In genomic region chr1:35889731-35890499, GRCm38 (mm10) we compare ENCODE assay signal across 15 mouse cellular contexts.
DNase-seq lines count a peak whose midpoint lies in the region; ATAC-seq and TF ChIP-seq lines count a peak whose summit lies in the region.
"Had no signal": no experiment of that assay in that cellular context is flagged by ENCODE, and none has a peak within 500 bp of the region (broad histone marks: within the 10 kb centered on the region; RNA-seq: fewer than 3 reads in every experiment).

No protein-coding gene starts in this region.

- H3K36me3 ChIP-seq in heart, embryonic 11.5 days (ENCODE audit: control insufficient read depth, insufficient read depth, low read length) = no peaks in the 10 kb centered on the region
- no peaks in the 10 kb centered on the region; the same call in 1 of the 2 replicates for H3K36me3 ChIP-seq in neural tube, embryonic 11.5 days (ENCODE audit: control insufficient read depth, insufficient read depth, low read length)
- H3K36me3 ChIP-seq in megakaryocyte, embryonic 14.5 days (replicated peaks; ENCODE audit: low read length) = peaks cover 27% of the 10 kb centered on the region
- H3K36me3 ChIP-seq: limb, embryonic 15.5 days had no signal

- peaks cover 2% of the 10 kb centered on the region for H3K9me3 ChIP-seq in heart, embryonic 11.5 days (replicated peaks; ENCODE audit: control insufficient read depth, low read length)
- H3K9me3 ChIP-seq in neural tube, embryonic 11.5 days (ENCODE audit: control insufficient read depth, low read length) = no peaks in the 10 kb centered on the region
- H3K9me3 ChIP-seq in megakaryocyte, embryonic 14.5 days = peaks cover 36% of the 10 kb centered on the region
- H3K9me3 ChIP-seq: limb, embryonic 15.5 days had no signal

- no peak overlapping the region for H3K9ac ChIP-seq in heart, embryonic 11.5 days (ENCODE audit: low read depth, low read length)
- H3K9ac ChIP-seq in neural tube, embryonic 11.5 days (ENCODE audit: low read length) = no peak overlapping the region
- H3K9ac ChIP-seq: limb, embryonic 15.5 days had no signal

- no peaks in the 10 kb centered on the region for H3K27me3 ChIP-seq in heart, embryonic 11.5 days (ENCODE audit: control insufficient read depth, insufficient read depth, low read length)
- no peaks in the 10 kb centered on the region for H3K27me3 ChIP-seq in neural tube, embryonic 11.5 days (ENCODE audit: control insufficient read depth, insufficient read depth, low read length)
- H3K27me3 ChIP-seq in megakaryocyte, embryonic 14.5 days (replicated peaks) = peaks cover 5% of the 10 kb centered on the region
- H3K27me3 ChIP-seq: limb, embryonic 15.5 days had no signal

- H3K4me1 ChIP-seq in heart, embryonic 11.5 days (ENCODE audit: control insufficient read depth, insufficient read depth, low read length) = peaks cover 5% of the 10 kb centered on the region; the same call in 1 of the 2 replicates
- H3K4me1 ChIP-seq in neural tube, embryonic 11.5 days (ENCODE audit: control insufficient read depth, insufficient read depth, low read length) = no peaks in the 10 kb centered on the region
- peaks cover 84% of the 10 kb centered on the region for H3K4me1 ChIP-seq in megakaryocyte, embryonic 14.5 days

- ATAC-seq in heart, embryonic 11.5 days (replicated peaks; ENCODE audit: insufficient number of reproducible peaks, low FRiP score, low TSS enrichment) = 0 out of 2 replicates have a peak, but pooled peaks have one; percentile 8
- no peak for ATAC-seq in neural tube, embryonic 11.5 days (ENCODE audit: insufficient read depth, low FRiP score, low TSS enrichment)

- H3K4me2 ChIP-seq in heart, embryonic 11.5 days = no peak overlapping the region
- no peak overlapping the region for H3K4me2 ChIP-seq in neural tube, embryonic 11.5 days (ENCODE audit: low read depth)
- H3K4me2 ChIP-seq: limb, embryonic 15.5 days had no signal

- 52% methylated on average over 19 of the region's 19 CpGs for WGBS in heart, embryonic 11.5 days (ENCODE audit: insufficient replicate concordance)
- WGBS in neural tube, embryonic 11.5 days = 72% methylated on average over 19 of the region's 19 CpGs

- no peak overlapping the region for H3K4me3 ChIP-seq in heart, embryonic 11.5 days (ENCODE audit: low read depth, low read length)
- H3K4me3 ChIP-seq in neural tube, embryonic 11.5 days (ENCODE audit: low read depth, low read length) = no peak overlapping the region
- peak overlapping the region; percentile 31 for H3K4me3 ChIP-seq in megakaryocyte, embryonic 14.5 days (replicated peaks)
- no peak overlapping the region for H3K4me3 ChIP-seq in left cerebral cortex, adult 2 months
- H3K4me3 ChIP-seq: limb, embryonic 15.5 days had no signal

- no peak for DNase-seq in heart, postnatal 25 days (ENCODE audit: low spot score)
- peak; percentile 30 for DNase-seq in neural tube, embryonic 11.5 days (ENCODE audit: low spot score)
- DNase-seq in neural tube, embryonic 10.5 days (ENCODE audit: extremely low spot score, low spot score) = no peak
- DNase-seq in left cerebral cortex, adult 2 months (ENCODE audit: extremely low spot score in 1 of 2, low spot score in 2 of 2) = no peak
- DNase-seq in gastrocnemius, postnatal 36 days = no peak
- DNase-seq in cerebellum, adult 11 months = no peak
- DNase-seq: adrenal gland, postnatal 36 days; cerebellum, adult 2 months; heart, postnatal 4 days; kidney, adult 9 months; lung, postnatal 10 days had no signal

- TF ChIP-seq CTCF in left cerebral cortex, adult 2 months (IDR thresholded peaks at IDR 0.05) = no peak

- no peak overlapping the region for H3K27ac ChIP-seq in heart, embryonic 11.5 days (ENCODE audit: low read depth, low read length)
- H3K27ac ChIP-seq in neural tube, embryonic 11.5 days (ENCODE audit: low read depth, low read length) = no peak overlapping the region
- no peak overlapping the region for H3K27ac ChIP-seq in left cerebral cortex, adult 2 months
- H3K27ac ChIP-seq: limb, embryonic 15.5 days; stomach, postnatal 0 days had no signal

- intact Hi-C loops in heart, postnatal 25 days (cut with DNase I) = no loop called here
- intact Hi-C loops in left cerebral cortex, adult 2 months (cut with DNase I) = no loop called here
- intact Hi-C loops in gastrocnemius, postnatal 36 days (cut with DNase I) = no loop called here
